Mouse (Mus musculus): ENCODE results near the gene Rap1a. TPM values are rescaled to one million over a fixed set of nuclear protein-coding genes. Genes with fewer than 3 reads are reported as not detected.

Rap1a gene
- polyA plus RNA-seq, 2 experiments: 37.4 to 86.2 TPM

- peak; percentile 54 for ATAC-seq (ENCODE audit: insufficient read depth)
- Histone ChIP-seq H3K4me3 (ENCODE audit: insufficient read depth in 1 of 2, low read depth in 2 of 2, low read length in 2 of 2) (peak overlapping the region; percentile 73 to 96), H3K4me1 (replicated peaks; ENCODE audit: control insufficient read depth in 2 of 2, insufficient read depth in 2 of 2, low read length in 1 of 2) (peaks cover 6 to 8% of the 10 kb centered on the region in 2 experiments), H3K27ac (peak overlapping the region; percentile 5), H3K4me2 (ENCODE audit: low read depth) (peak overlapping the region; percentile 90), H3K9ac (replicated peaks) (peak overlapping the region; percentile 68), H3K36me3 (replicated peaks; ENCODE audit: control insufficient read depth, insufficient read depth, low read depth) (peaks cover 17% of the 10 kb centered on the region), H3K27me3 (ENCODE audit: control insufficient read depth, insufficient read depth, low read length) (no peaks in the 10 kb centered on the region), H3K9me3 (ENCODE audit: control insufficient read depth, low read length) (no peaks in the 10 kb centered on the region)
- TF ChIP-seq EP300 (IDR thresholded peaks at IDR 0.05; ENCODE audit: low read depth) (no peak), CTCF (IDR thresholded peaks at IDR 0.05; ENCODE audit: low read depth) (no peak)
- no peak for DNase-seq (ENCODE audit: low read depth in 3 of 3, low spot score in 3 of 3)
- 4% methylated on average over 60 of the region's 60 CpGs for WGBS (ENCODE audit: insufficient replicate concordance)
Measured at GRCm38 (mm10) chr3:105686394-105687323, 114.5 kb downstream of the Rap1a start.

- Histone ChIP-seq H3K27ac (no peak overlapping the region), H3K4me2 (ENCODE audit: low read depth) (no peak overlapping the region), H3K27me3 (ENCODE audit: control insufficient read depth, insufficient read depth, low read length) (no peaks in the 10 kb centered on the region), H3K4me1 (replicated peaks; ENCODE audit: control insufficient read depth in 2 of 2, insufficient read depth in 2 of 2, low read length in 1 of 2) (no peaks in the 10 kb centered on the region), H3K9me3 (ENCODE audit: control insufficient read depth, low read length) (no peaks in the 10 kb centered on the region), H3K36me3 (replicated peaks; ENCODE audit: control insufficient read depth, insufficient read depth, low read depth) (peaks cover 43% of the 10 kb centered on the region), H3K4me3 (ENCODE audit: insufficient read depth in 1 of 2, low read depth in 2 of 2, low read length in 2 of 2) (no peak overlapping the region), H3K9ac (replicated peaks) (no peak overlapping the region)
- ATAC-seq (ENCODE audit: insufficient read depth) (no peak), DNase-seq (ENCODE audit: low read depth in 3 of 3, low spot score in 3 of 3) (no peak)
- TF ChIP-seq CTCF (IDR thresholded peaks at IDR 0.05; ENCODE audit: low read depth) (no peak), EP300 (IDR thresholded peaks at IDR 0.05; ENCODE audit: low read depth) (no peak)
- 84% methylated on average over 7 of the region's 7 CpGs for WGBS (ENCODE audit: insufficient replicate concordance)
Measured at GRCm38 (mm10) chr3:105680346-105680745, 120.8 kb downstream of the Rap1a start.

Other genes with a start within 250 kb of the Rap1a start
- 5.6 and 8.1 TPM in 2 replicates for gene Ddx20, start 113.8 kb downstream of the Rap1a start, polyA plus RNA-seq (2012; rRNA removed)
- gene Ddx20, start 113.8 kb downstream of the Rap1a start, polyA plus RNA-seq (2014; fragmentation: Nextera tagmentation; extraction: Ambion mirVana): 19.6 and 21.2 TPM in 2 replicates
- 0.17 and 0.25 TPM in 2 replicates for gene Inka2, start 96.7 kb downstream of the Rap1a start, polyA plus RNA-seq (2012; rRNA removed)
- 0.03 and 0.16 TPM in 2 replicates for gene Inka2, start 96.7 kb downstream of the Rap1a start, polyA plus RNA-seq (2014; fragmentation: Nextera tagmentation; extraction: Ambion mirVana)
- gene Adora3, start 69.5 kb upstream of the Rap1a start, polyA plus RNA-seq (2012; rRNA removed): 0.34 and 0.49 TPM in 2 replicates
- 0.47 and 0.49 TPM in 2 replicates for gene Adora3, start 69.5 kb upstream of the Rap1a start, polyA plus RNA-seq (2014; fragmentation: Nextera tagmentation; extraction: Ambion mirVana)
- gene Tmigd3, start 69.6 kb upstream of the Rap1a start, polyA plus RNA-seq (2012; rRNA removed): 0.08 and 0.11 TPM in 2 replicates
- 0.09 and 0.34 TPM in 2 replicates for gene Tmigd3, start 69.6 kb upstream of the Rap1a start, polyA plus RNA-seq (2014; fragmentation: Nextera tagmentation; extraction: Ambion mirVana)
- gene I830077J02Rik, start 131.3 kb upstream of the Rap1a start, polyA plus RNA-seq (2012; rRNA removed): 3.0 and 4.1 TPM in 2 replicates
- gene I830077J02Rik, start 131.3 kb upstream of the Rap1a start, polyA plus RNA-seq (2014; fragmentation: Nextera tagmentation; extraction: Ambion mirVana): 3.0 and 3.1 TPM in 2 replicates
- gene Wdr77, start 158.0 kb upstream of the Rap1a start, polyA plus RNA-seq (2012; rRNA removed): 16.8 and 21.3 TPM in 2 replicates
- gene Wdr77, start 158.0 kb upstream of the Rap1a start, polyA plus RNA-seq (2014; fragmentation: Nextera tagmentation; extraction: Ambion mirVana): 32.4 and 40.2 TPM in 2 replicates
- 93.2 and 171 TPM in 2 replicates for gene Atp5f1, start 158.8 kb upstream of the Rap1a start, polyA plus RNA-seq (2012; rRNA removed)
- 362 and 364 TPM in 2 replicates for gene Atp5f1, start 158.8 kb upstream of the Rap1a start, polyA plus RNA-seq (2014; fragmentation: Nextera tagmentation; extraction: Ambion mirVana)
- gene Ovgp1, start 172.4 kb upstream of the Rap1a start, polyA plus RNA-seq (2012; rRNA removed): 1.0 and 1.2 TPM in 2 replicates
- 0.24 and 0.42 TPM in 2 replicates for gene Ovgp1, start 172.4 kb upstream of the Rap1a start, polyA plus RNA-seq (2014; fragmentation: Nextera tagmentation; extraction: Ambion mirVana)
- gene Pifo, start 213.3 kb upstream of the Rap1a start, polyA plus RNA-seq (2012; rRNA removed): not detected in 2 replicates
- gene Pifo, start 213.3 kb upstream of the Rap1a start, polyA plus RNA-seq (2014; fragmentation: Nextera tagmentation; extraction: Ambion mirVana): not detected in 2 replicates
- not detected in 2 replicates for gene Chil5, start 231.5 kb upstream of the Rap1a start, polyA plus RNA-seq (2012; rRNA removed)
- gene Chil5, start 231.5 kb upstream of the Rap1a start, polyA plus RNA-seq (2014; fragmentation: Nextera tagmentation; extraction: Ambion mirVana): not detected in 2 replicates

Measured in liver, embryonic 14.5 days (tissue).